Mouse (Mus musculus): ENCODE results near the gene Spem1. TPM values are rescaled to one million over a fixed set of nuclear protein-coding genes. Genes with fewer than 3 reads are reported as not detected.
"Not testable (repeated sequence)": the region's sequence is repeated elsewhere in the genome, so short reads cannot be mapped to it uniquely, and the experiment has no call there.

The Spem1 gene
- not detected in 2 replicates for polyA plus RNA-seq (2012; rRNA removed)

- no peaks in the 10 kb centered on the region for H3K27me3 ChIP-seq (ENCODE audit: control insufficient read depth, insufficient read depth, low read length)
- no peaks in the 10 kb centered on the region for H3K4me1 ChIP-seq (ENCODE audit: control insufficient read depth, insufficient read depth, insufficient read length, low read length)
- no peak for TF ChIP-seq CTCF (IDR thresholded peaks at IDR 0.05; ENCODE audit: extremely low read depth, insufficient read length, insufficient replicate concordance, low read depth, low read length)
- no peak for TF ChIP-seq POLR2A (IDR thresholded peaks at IDR 0.05; ENCODE audit: low read depth, low read length)
- 81% methylated on average over 3 of the region's 3 CpGs for WGBS
- H3K4me3 ChIP-seq (ENCODE audit: low read depth, low read length), result no peak within 1 kb of the TSS
- H3K27ac ChIP-seq (ENCODE audit: insufficient read depth, low read depth, low read length), result no peak within 1 kb of the TSS
- no peaks in the 10 kb centered on the region for H3K36me3 ChIP-seq (ENCODE audit: control insufficient read depth, insufficient read depth, low read length)
These were observed at the start of gene Spem1 for GRCm38 (mm10) chr11:69822080-69822479. Gene Spem1, minus strand, starts transcription at chr11:69822180.

GRCm38 (mm10) chr11:69870289-69871069 lies 48.5 kb upstream of the Spem1 start:
- H3K27me3 ChIP-seq (ENCODE audit: control insufficient read depth, insufficient read depth, low read length), result no peaks in the 10 kb centered on the region; the same call in 1 of the 2 replicates
- H3K4me1 ChIP-seq (ENCODE audit: control insufficient read depth, insufficient read depth, insufficient read length, low read length), result peaks cover 4% of the 10 kb centered on the region
- TF ChIP-seq CTCF (IDR thresholded peaks at IDR 0.05; ENCODE audit: extremely low read depth, insufficient read length, insufficient replicate concordance, low read depth, low read length), result no peak
- TF ChIP-seq POLR2A (IDR thresholded peaks at IDR 0.05; ENCODE audit: low read depth, low read length), result no peak
- H3K27ac ChIP-seq (ENCODE audit: insufficient read depth, low read depth, low read length), result no peak overlapping the region
- WGBS, result 68% methylated on average over 2 of the region's 2 CpGs
- no peaks in the 10 kb centered on the region for H3K36me3 ChIP-seq (ENCODE audit: control insufficient read depth, insufficient read depth, low read length)
- no peak overlapping the region for H3K4me3 ChIP-seq (ENCODE audit: low read depth, low read length)

GRCm38 (mm10) chr11:69867335-69867734 lies 45.4 kb upstream of the Spem1 start:
- 28% methylated on average over 9 of the region's 9 CpGs for WGBS
- H3K36me3 ChIP-seq (ENCODE audit: control insufficient read depth, insufficient read depth, low read length), result no peaks in the 10 kb centered on the region
- H3K27me3 ChIP-seq (ENCODE audit: control insufficient read depth, insufficient read depth, low read length), result no peaks in the 10 kb centered on the region; the same call in 1 of the 2 replicates
- peaks cover 4% of the 10 kb centered on the region for H3K4me1 ChIP-seq (ENCODE audit: control insufficient read depth, insufficient read depth, insufficient read length, low read length)
- H3K27ac ChIP-seq (ENCODE audit: insufficient read depth, low read depth, low read length), result no peak overlapping the region
- TF ChIP-seq POLR2A (IDR thresholded peaks at IDR 0.05; ENCODE audit: low read depth, low read length) (no peak), CTCF (IDR thresholded peaks at IDR 0.05; ENCODE audit: extremely low read depth, insufficient read length, insufficient replicate concordance, low read depth, low read length) (no peak)
- no peak overlapping the region for H3K4me3 ChIP-seq (ENCODE audit: low read depth, low read length)

GRCm38 (mm10) chr11:69865561-69865960 lies 43.6 kb upstream of the Spem1 start:
- 90% methylated on average over 9 of the region's 9 CpGs for WGBS
- Histone ChIP-seq H3K36me3 (ENCODE audit: control insufficient read depth, insufficient read depth, low read length) (no peaks in the 10 kb centered on the region), H3K27me3 (ENCODE audit: control insufficient read depth, insufficient read depth, low read length) (no peaks in the 10 kb centered on the region; the same call in 1 of the 2 replicates), H3K4me3 (ENCODE audit: low read depth, low read length) (no peak overlapping the region), H3K27ac (ENCODE audit: insufficient read depth, low read depth, low read length) (no peak overlapping the region), H3K4me1 (ENCODE audit: control insufficient read depth, insufficient read depth, insufficient read length, low read length) (peaks cover 4% of the 10 kb centered on the region)
- no peak for TF ChIP-seq CTCF (IDR thresholded peaks at IDR 0.05; ENCODE audit: extremely low read depth, insufficient read length, insufficient replicate concordance, low read depth, low read length)
- TF ChIP-seq POLR2A (IDR thresholded peaks at IDR 0.05; ENCODE audit: low read depth, low read length), result no peak

GRCm38 (mm10) chr11:69864138-69864860 lies 42.3 kb upstream of the Spem1 start:
- no peak overlapping the region for H3K4me3 ChIP-seq (ENCODE audit: low read depth, low read length)
- WGBS, result 47% methylated on average over 8 of the region's 8 CpGs
- TF ChIP-seq POLR2A (IDR thresholded peaks at IDR 0.05; ENCODE audit: low read depth, low read length) (no peak), CTCF (IDR thresholded peaks at IDR 0.05; ENCODE audit: extremely low read depth, insufficient read length, insufficient replicate concordance, low read depth, low read length) (no peak)
- no peak overlapping the region for H3K27ac ChIP-seq (ENCODE audit: insufficient read depth, low read depth, low read length)
- H3K4me1 ChIP-seq (ENCODE audit: control insufficient read depth, insufficient read depth, insufficient read length, low read length), result peaks cover 2% of the 10 kb centered on the region; the same call in 1 of the 2 replicates
- no peaks in the 10 kb centered on the region for H3K36me3 ChIP-seq (ENCODE audit: control insufficient read depth, insufficient read depth, low read length)
- H3K27me3 ChIP-seq (ENCODE audit: control insufficient read depth, insufficient read depth, low read length), result no peaks in the 10 kb centered on the region; the same call in 1 of the 2 replicates

GRCm38 (mm10) chr11:69863729-69864128 lies 41.7 kb upstream of the Spem1 start:
- WGBS, result 66% methylated on average over 3 of the region's 3 CpGs
- H3K4me1 ChIP-seq (ENCODE audit: control insufficient read depth, insufficient read depth, insufficient read length, low read length); H3K27ac ChIP-seq (ENCODE audit: insufficient read depth, low read depth, low read length); H3K27me3 ChIP-seq (ENCODE audit: control insufficient read depth, insufficient read depth, low read length); H3K36me3 ChIP-seq (ENCODE audit: control insufficient read depth, insufficient read depth, low read length); H3K4me3 ChIP-seq (ENCODE audit: low read depth, low read length): not testable (repeated sequence)
